Mouse (Mus musculus) forebrain, embryonic 10.5 days (tissue): ENCODE measurements around the gene Gm40193. TPM values are rescaled to one million over a fixed set of nuclear protein-coding genes. Genes with fewer than 3 reads are reported as not detected.
"Not testable (repeated sequence)": the region's sequence is repeated elsewhere in the genome, so short reads cannot be mapped to it uniquely, and the experiment has no call there.

Experiments used
- DNase-seq: peaks from one replicate; pipeline ENCODE4 v3.0.0-alpha.2; 2017; ENCODE audit warnings: low spot score; ENCODE audit errors: extremely low spot score
- H3K27ac ChIP-seq: fragments of 300-500 bp; sonication (generic); 2 replicates; pipeline ENCODE4 v1.5.1; 2016; ENCODE audit warnings: mild to moderate bottlenecking
- H3K27me3 ChIP-seq: fragments of 300-500 bp; sonication (generic); 2 replicates; pipeline ENCODE4 v1.6.1; 2016; ENCODE audit warnings: mild to moderate bottlenecking; ENCODE audit not compliant: poor library complexity, severe bottlenecking
- H3K36me3 ChIP-seq: fragments of 300-500 bp; sonication (generic); replicated peaks from 2 replicates; pipeline ENCODE4 v1.6.1; 2016; ENCODE audit warnings: mild to moderate bottlenecking, moderate library complexity
- H3K4me1 ChIP-seq: fragments of 300-500 bp; sonication (generic); 2 replicates; pipeline ENCODE4 v1.6.1; 2016
- H3K4me3 ChIP-seq: fragments of 300-500 bp; sonication (generic); 2 replicates; pipeline ENCODE4 v1.5.1; 2016; ENCODE audit warnings: mild to moderate bottlenecking, moderate library complexity
- H3K9me3 ChIP-seq: fragments of 300-500 bp; sonication (generic); 2 replicates; pipeline ENCODE4 v1.6.1; 2016; ENCODE audit warnings: mild to moderate bottlenecking, moderate library complexity
- WGBS: fragments of 180-500 bp; shearing (Covaris S2); methylation state at CpG from one replicate; pipeline ENCODE4 v1.1.7; 2016; 5-methylcytosine and 5-hydroxymethylcytosine counted together
- polyA plus RNA-seq: library from polyadenylated mRNA; unstranded; fragments of >200 nt; fragmentation: Nextera tagmentation; extraction: Ambion mirVana; gene quantifications from 2 replicates; pipeline ENCODE4 v1.2.1, GENCODE M21; 2016

The Gm40193 gene
- polyA plus RNA-seq, 1 experiment from 2014 or later, result not detected

GRCm38 (mm10) chr11:70531065-70531464, 1.7 kb downstream of the Gm40193 start:
- not testable (repeated sequence) for H3K4me3 ChIP-seq, H3K27me3 ChIP-seq, H3K27ac ChIP-seq, H3K9me3 ChIP-seq, DNase-seq, H3K4me1 ChIP-seq
- peaks cover 37% of the 10 kb centered on the region for H3K36me3 ChIP-seq
- WGBS, result 79% methylated on average over 2 of the region's 2 CpGs

- peaks cover 40% of the 10 kb centered on the region for H3K36me3 ChIP-seq
- WGBS, result 92% methylated on average over 7 of the region's 7 CpGs
- H3K9me3 ChIP-seq, result no peaks in the 10 kb centered on the region
- H3K4me1 ChIP-seq, result peaks cover 15% of the 10 kb centered on the region
- no peak overlapping the region for H3K27ac ChIP-seq
- no peaks in the 10 kb centered on the region for H3K27me3 ChIP-seq
- no peak overlapping the region for H3K4me3 ChIP-seq
- DNase-seq, result no peak
Measured at GRCm38 (mm10) chr11:70528610-70529009, 4.1 kb downstream of the Gm40193 start.

- peaks cover 15% of the 10 kb centered on the region for H3K4me1 ChIP-seq
- H3K4me3 ChIP-seq, result peak overlapping the region; percentile 81
- peak overlapping the region; percentile 91; the same call in 1 of the 2 replicates for H3K27ac ChIP-seq
- DNase-seq, result no peak
- no peaks in the 10 kb centered on the region for H3K9me3 ChIP-seq
- WGBS, result 93% methylated on average over 12 of the region's 12 CpGs
- H3K27me3 ChIP-seq, result no peaks in the 10 kb centered on the region
- H3K36me3 ChIP-seq, result peaks cover 40% of the 10 kb centered on the region
Measured at GRCm38 (mm10) chr11:70526211-70526610, 6.5 kb downstream of the Gm40193 start.

- peak overlapping the region; percentile 91 for H3K27ac ChIP-seq
- H3K4me1 ChIP-seq, result peaks cover 15% of the 10 kb centered on the region
- DNase-seq, result no peak
- H3K9me3 ChIP-seq, result no peaks in the 10 kb centered on the region
- peaks cover 3% of the 10 kb centered on the region for H3K27me3 ChIP-seq
- peak overlapping the region; percentile 81 for H3K4me3 ChIP-seq
- H3K36me3 ChIP-seq, result peaks cover 40% of the 10 kb centered on the region
- WGBS, result 3% methylated on average over 12 of the region's 12 CpGs
Measured at GRCm38 (mm10) chr11:70525726-70526125, 7.0 kb downstream of the Gm40193 start.

- DNase-seq, result peak; percentile 93
- H3K27me3 ChIP-seq, result peaks cover 8% of the 10 kb centered on the region
- H3K4me3 ChIP-seq, result peak within 1 kb of the TSS; percentile 81
- H3K27ac ChIP-seq, result peak within 1 kb of the TSS; percentile 91
- peaks cover 20% of the 10 kb centered on the region for H3K4me1 ChIP-seq
- H3K36me3 ChIP-seq, result peaks cover 40% of the 10 kb centered on the region
- H3K9me3 ChIP-seq, result no peaks in the 10 kb centered on the region
- under 1% methylated on average over 26 of the region's 26 CpGs for WGBS
Measured at GRCm38 (mm10) chr11:70525184-70525678, 7.5 kb downstream of the Gm40193 start, which contains the start of gene Psmb6. TSS of gene Psmb6 (plus strand) at chr11:70525367.

GRCm38 (mm10) chr11:70524782-70525181, 8.0 kb downstream of the Gm40193 start:
- Histone ChIP-seq H3K36me3 (peaks cover 39% of the 10 kb centered on the region), H3K4me1 (peaks cover 25% of the 10 kb centered on the region), H3K9me3 (no peaks in the 10 kb centered on the region), H3K27me3 (peaks cover 12% of the 10 kb centered on the region), H3K27ac (peak overlapping the region; percentile 54), H3K4me3 (peak overlapping the region; percentile 81)
- 7% methylated on average over 8 of the region's 8 CpGs for WGBS
- no peak for DNase-seq

- 89% methylated on average over 8 of the region's 8 CpGs for WGBS
- Histone ChIP-seq H3K27me3 (peaks cover 23% of the 10 kb centered on the region), H3K36me3 (peaks cover 27% of the 10 kb centered on the region), H3K4me1 (peaks cover 33% of the 10 kb centered on the region)
- DNase-seq, H3K9me3 ChIP-seq, H3K4me3 ChIP-seq, H3K27ac ChIP-seq: not testable (repeated sequence)
Measured at GRCm38 (mm10) chr11:70523306-70523989, 9.3 kb downstream of the Gm40193 start.

- Histone ChIP-seq H3K27ac (peak overlapping the region; percentile 82), H3K9me3 (no peaks in the 10 kb centered on the region), H3K27me3 (peaks cover 23% of the 10 kb centered on the region), H3K4me1 (peaks cover 22% of the 10 kb centered on the region), H3K4me3 (peak overlapping the region; percentile 42), H3K36me3 (no peaks in the 10 kb centered on the region)
- peak; percentile 47 for DNase-seq
- 14% methylated on average over 41 of the region's 41 CpGs for WGBS
Measured at GRCm38 (mm10) chr11:70520178-70520769, 12.5 kb downstream of the Gm40193 start.

- Histone ChIP-seq H3K27ac (peak within 1 kb of the TSS; percentile 82), H3K36me3 (no peaks in the 10 kb centered on the region), H3K4me1 (peaks cover 18% of the 10 kb centered on the region), H3K9me3 (no peaks in the 10 kb centered on the region), H3K4me3 (peak within 1 kb of the TSS; percentile 42), H3K27me3 (peaks cover 23% of the 10 kb centered on the region)
- DNase-seq, result no peak
- WGBS, result 82% methylated on average over 10 of the region's 10 CpGs
Measured at GRCm38 (mm10) chr11:70518923-70519322, 13.8 kb downstream of the Gm40193 start, which contains the start of gene Gltpd2. TSS of gene Gltpd2 (plus strand) at chr11:70519196.

- H3K4me3 ChIP-seq, result no peak overlapping the region
- H3K27me3 ChIP-seq, result peaks cover 23% of the 10 kb centered on the region
- H3K4me1 ChIP-seq, result peaks cover 21% of the 10 kb centered on the region
- H3K9me3 ChIP-seq, result no peaks in the 10 kb centered on the region
- no peak overlapping the region for H3K27ac ChIP-seq
- no peaks in the 10 kb centered on the region for H3K36me3 ChIP-seq
- WGBS, result 67% methylated on average over 1 of the region's 1 CpGs
- DNase-seq, result no peak
Measured at GRCm38 (mm10) chr11:70518436-70518835, 14.3 kb downstream of the Gm40193 start.

- Histone ChIP-seq H3K9me3 (no peaks in the 10 kb centered on the region), H3K27ac (no peak overlapping the region), H3K27me3 (peaks cover 23% of the 10 kb centered on the region), H3K36me3 (no peaks in the 10 kb centered on the region), H3K4me3 (no peak overlapping the region), H3K4me1 (peaks cover 27% of the 10 kb centered on the region)
- 32% methylated on average over 2 of the region's 2 CpGs for WGBS
- DNase-seq, result no peak
Measured at GRCm38 (mm10) chr11:70516352-70516751, 16.4 kb downstream of the Gm40193 start.

GRCm38 (mm10) chr11:70514288-70514687, 18.5 kb downstream of the Gm40193 start, which contains the start of gene Vmo1:
TSS of gene Vmo1 (minus strand) at chr11:70514616.
- no peak for DNase-seq
- WGBS, result 92% methylated on average over 7 of the region's 7 CpGs
- peaks cover 22% of the 10 kb centered on the region for H3K27me3 ChIP-seq
- 0 out of 2 replicates have a peak within 1 kb of the TSS, but pooled peaks have one; percentile 20 for H3K27ac ChIP-seq
- no peak within 1 kb of the TSS for H3K4me3 ChIP-seq
- H3K9me3 ChIP-seq, result no peaks in the 10 kb centered on the region
- no peaks in the 10 kb centered on the region for H3K36me3 ChIP-seq
- H3K4me1 ChIP-seq, result peaks cover 25% of the 10 kb centered on the region

GRCm38 (mm10) chr11:70513520-70513919, 19.2 kb downstream of the Gm40193 start:
- 0 out of 2 replicates have a peak overlapping the region, but pooled peaks have one; percentile 20 for H3K27ac ChIP-seq
- no peak for DNase-seq
- WGBS, result 64% methylated on average over 11 of the region's 11 CpGs
- H3K4me1 ChIP-seq, result peaks cover 21% of the 10 kb centered on the region
- no peaks in the 10 kb centered on the region for H3K36me3 ChIP-seq
- H3K4me3 ChIP-seq, result no peak overlapping the region
- peaks cover 22% of the 10 kb centered on the region; the same call in 1 of the 2 replicates for H3K27me3 ChIP-seq
- H3K9me3 ChIP-seq, result no peaks in the 10 kb centered on the region
